ENCODE assay signal across 17 mouse cellular contexts in the genomic region with DNA sequence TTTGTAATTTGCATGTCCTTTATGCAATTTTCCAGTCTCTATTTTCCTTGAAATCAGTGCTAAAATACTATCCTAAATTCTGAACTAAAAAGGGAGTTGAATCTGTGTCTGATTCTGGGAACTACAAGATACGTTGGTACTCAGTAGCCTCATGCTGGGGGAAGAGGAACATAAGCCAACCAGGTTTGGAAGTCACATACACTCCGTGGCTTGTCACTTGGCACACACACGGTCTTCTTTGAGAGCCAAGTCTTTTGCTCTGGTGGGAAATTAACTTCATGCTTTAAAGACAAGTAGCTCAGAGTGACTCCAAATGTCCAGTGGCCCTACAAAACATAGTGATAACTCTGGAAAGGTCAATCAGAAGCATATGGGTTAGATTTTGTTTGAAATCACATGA.
A peak's percentile ranks its signal among the peaks of the same experiment; 100 is the strongest.
DNase-seq lines count a peak whose midpoint lies in the region.
"Had no signal": no experiment of that assay in that cellular context is flagged by ENCODE, and none has a peak within 500 bp of the region (broad histone marks: within the 10 kb centered on the region; RNA-seq: fewer than 3 reads in every experiment).

No protein-coding gene starts in this region.

- intact Hi-C loops in heart, postnatal 10 days (cut with DNase I), result no loop called here
- intact Hi-C loops in left cerebral cortex, postnatal 4 days (cut with DNase I), result no loop called here

- DNase-seq in cerebellum, postnatal 10 days, result peak; percentile 53 to 74
- no peak for DNase-seq in cerebellum, adult 9-10 months
- DNase-seq in cerebellum, postnatal 14 days, result peak; percentile 26 to 63
- DNase-seq in cerebellum, adult 18-20 months, result no peak
- peak; percentile 68 for DNase-seq in heart, adult 11 months
- no peak for DNase-seq in heart, postnatal 10 days
- peak; percentile 5 for DNase-seq in left cerebral cortex, postnatal 4 days
- DNase-seq in left cerebral cortex, adult 18-20 months (ENCODE audit: low spot score in 2 of 2), result no peak
- DNase-seq: adrenal gland, adult 2 months; adrenal gland, adult 8-10 months; adrenal gland, postnatal 10 days; adrenal gland, postnatal 14 days; adrenal gland, postnatal 25 days; adrenal gland, postnatal 36 days; B cell, adult 2 months; cerebellum, adult 11 months; cerebellum, adult 11-12 months had no signal

Comparison
In these comparisons a context has a peak if more than half of its experiments do, and no peak if none do; other contexts are left out.
1. DNase-seq: peak in cerebellum, postnatal 10 days (2 of 2), cerebellum, postnatal 14 days (2 of 2), heart, adult 11 months (single experiment) and left cerebral cortex, postnatal 4 days (single experiment); none in cerebellum, adult 9-10 months (single experiment), cerebellum, adult 18-20 months (0 of 2), heart, postnatal 10 days (0 of 2) and left cerebral cortex, adult 18-20 months (0 of 2).